Mouse (Mus musculus) MEL (cell line): ENCODE data around the gene Cdc34.

ENCODE experiments used
- BHLHE40 ChIP-seq: IDR thresholded peaks from 2 replicates; pipeline ENCODE4 v1.6.1; 2012; ENCODE audit warnings: low read depth, mild to moderate bottlenecking, inconsistent platforms, low read length, improper control_type of control experiment, borderline replicate concordance
- CTCF ChIP-seq, 3 experiments: IDR thresholded peaks in 2 of 3; conservative IDR thresholded peaks in 1 of 3; 2 replicates each; pipeline ENCODE4 v1.5.1; 2011 to 2012; ENCODE audit warnings: low read length in 3 of 3, low read depth in 2 of 3, mild to moderate bottlenecking in 2 of 3, improper control_type of control experiment in 1 of 3, inconsistent platforms in 1 of 3, mixed read lengths in 1 of 3, moderate library complexity in 1 of 3; ENCODE audit not compliant: control insufficient read depth in 1 of 3, insufficient read depth in 1 of 3, poor library complexity in 1 of 3, severe bottlenecking in 1 of 3
- E2F4 ChIP-seq: IDR thresholded peaks from 2 replicates; pipeline ENCODE4 v1.6.1; 2011; ENCODE audit warnings: low read depth, low read length, improper control_type of control experiment, borderline replicate concordance
- ELF1 ChIP-seq: IDR thresholded peaks from 2 replicates; pipeline ENCODE4 v1.6.1; 2014; ENCODE audit warnings: low read depth, mild to moderate bottlenecking, inconsistent platforms, low read length, improper control_type of control experiment, moderate library complexity
- EP300 ChIP-seq, 2 experiments: IDR thresholded peaks; 2 replicates each; pipeline ENCODE4 v1.6.1; 2011; ENCODE audit warnings: improper control_type of control experiment in 2 of 2, low read length in 2 of 2, low read depth in 1 of 2, mild to moderate bottlenecking in 1 of 2
- ETS1 ChIP-seq: IDR thresholded peaks from 2 replicates; pipeline ENCODE4 v1.6.1; 2012; ENCODE audit warnings: low read depth, mild to moderate bottlenecking, inconsistent platforms, low read length, improper control_type of control experiment, moderate library complexity
- HCFC1 ChIP-seq: IDR thresholded peaks from 2 replicates; pipeline ENCODE4 v1.6.1; 2012; ENCODE audit warnings: low read depth, mild to moderate bottlenecking, inconsistent platforms, low read length, improper control_type of control experiment, moderate library complexity
- MAX ChIP-seq: IDR thresholded peaks from 2 replicates; pipeline ENCODE4 v1.6.1; 2011; ENCODE audit warnings: low read length, improper control_type of control experiment
- MXI1 ChIP-seq: IDR thresholded peaks from 2 replicates; pipeline ENCODE4 v1.6.1; 2011; ENCODE audit warnings: mild to moderate bottlenecking, low read depth, low read length, improper control_type of control experiment
- POLR2A ChIP-seq, 2 experiments: IDR thresholded peaks; 2 replicates each; pipeline ENCODE4 v1.6.1; 2011 to 2012; ENCODE audit warnings: low read length in 2 of 2, mild to moderate bottlenecking in 2 of 2, control low read depth in 1 of 2, improper control_type of control experiment in 1 of 2, low read depth in 1 of 2, moderate library complexity in 1 of 2; ENCODE audit not compliant: control insufficient read depth in 1 of 2, insufficient read depth in 1 of 2, poor library complexity in 1 of 2
- USF2 ChIP-seq, 2 experiments: IDR thresholded peaks; 2 replicates each; pipeline ENCODE4 v1.6.1; 2011 to 2012; ENCODE audit warnings: improper control_type of control experiment in 2 of 2, low read length in 2 of 2, borderline replicate concordance in 1 of 2, inconsistent platforms in 1 of 2, low read depth in 1 of 2, mild to moderate bottlenecking in 1 of 2; ENCODE audit not compliant: insufficient read depth in 1 of 2
- ZNF384 ChIP-seq: IDR thresholded peaks from 2 replicates; pipeline ENCODE4 v1.6.1; 2012; ENCODE audit warnings: low read depth, mild to moderate bottlenecking, inconsistent platforms, low read length, improper control_type of control experiment

DNA sequence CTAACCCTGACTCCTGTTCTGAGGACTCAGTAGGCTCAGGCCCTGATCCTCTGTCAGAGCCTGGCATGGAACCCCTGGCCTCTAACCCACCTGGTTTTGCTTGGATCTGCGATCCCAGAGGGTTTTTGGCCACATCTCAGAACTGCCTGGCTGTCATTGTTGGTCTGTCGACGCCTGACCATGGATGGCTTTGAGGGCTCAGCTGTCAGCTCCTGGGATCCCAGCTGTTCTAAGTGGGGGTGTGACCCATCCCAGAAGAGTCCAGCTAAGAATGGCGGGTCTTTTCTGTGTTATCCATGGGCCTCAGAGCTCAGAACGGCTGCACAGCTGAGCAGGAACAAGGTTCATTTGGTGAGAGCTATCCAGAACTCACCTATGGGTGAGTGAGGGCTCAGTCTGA lies 39.1 kb downstream of the Cdc34 start:
- no peak for TF ChIP-seq BHLHE40
- TF ChIP-seq POLR2A (IDR thresholded peaks at IDR 0.05; ENCODE audit: control insufficient read depth in 1 of 2, insufficient read depth in 1 of 2, low read depth in 1 of 2, low read length in 2 of 2, poor library complexity in 1 of 2) = no peak
- no peak for TF ChIP-seq CTCF (IDR thresholded peaks at IDR 0.05 in 2 of 3, conservative IDR thresholded peaks at IDR 0.05 in 1 of 3; ENCODE audit: control insufficient read depth in 1 of 3, insufficient read depth in 1 of 3, low read depth in 2 of 3, low read length in 3 of 3, poor library complexity in 1 of 3, severe bottlenecking in 1 of 3)
- TF ChIP-seq E2F4 = no peak
- TF ChIP-seq MAX = no peak
- TF ChIP-seq USF2 (IDR thresholded peaks at IDR 0.05; ENCODE audit: borderline replicate concordance in 1 of 2, insufficient read depth in 1 of 2, low read depth in 1 of 2, low read length in 2 of 2) = no peak
- no peak for TF ChIP-seq ZNF384
- TF ChIP-seq ELF1 = no peak
- TF ChIP-seq MXI1 = no peak
- no peak for TF ChIP-seq ETS1
- no peak for TF ChIP-seq HCFC1
- no peak for TF ChIP-seq EP300 (IDR thresholded peaks at IDR 0.05; ENCODE audit: low read depth in 1 of 2, low read length in 2 of 2)
